Mouse (Mus musculus) cerebellum, postnatal 14 days (tissue): ENCODE measurements at regions not wholly inside any gene's neighbourhood (a gene's known extent, or its start where the extent isn't known, plus 50 kb on each side); places are given as distances from the start of the nearest gene placed in this dataset.
A peak's percentile ranks its signal among the peaks of the same experiment; 100 is the strongest.
"Not testable (repeated sequence)": the region's sequence is repeated elsewhere in the genome, so short reads cannot be mapped to it uniquely, and the experiment has no call there.

ENCODE experiments used
- DNase-seq, 2 experiments: peaks; one replicate each; pipeline ENCODE4 v3.0.0; 2021; ENCODE audit warnings: mixed read lengths in 2 of 2

DNA sequence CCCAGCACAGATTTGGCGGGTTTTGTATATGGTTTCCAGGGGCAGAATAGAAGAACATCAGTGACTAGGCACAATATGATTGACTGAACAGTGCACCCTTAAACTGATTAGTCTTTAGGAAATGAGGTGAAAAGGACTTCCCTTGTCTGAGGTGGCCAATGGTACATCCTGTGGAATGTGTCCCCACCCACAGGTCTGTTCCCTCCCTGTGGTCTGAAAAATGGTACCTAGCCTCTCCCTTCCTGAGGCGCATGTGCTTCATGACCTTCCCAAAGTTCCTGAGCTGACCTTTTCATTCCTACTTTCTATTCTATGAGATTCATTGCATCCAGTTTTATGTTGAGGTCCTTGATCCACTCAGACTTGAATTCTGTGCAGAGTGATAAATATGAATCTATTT lies 76.0 kb downstream of the Zfp97 start:
- not testable (repeated sequence) for DNase-seq

DNA sequence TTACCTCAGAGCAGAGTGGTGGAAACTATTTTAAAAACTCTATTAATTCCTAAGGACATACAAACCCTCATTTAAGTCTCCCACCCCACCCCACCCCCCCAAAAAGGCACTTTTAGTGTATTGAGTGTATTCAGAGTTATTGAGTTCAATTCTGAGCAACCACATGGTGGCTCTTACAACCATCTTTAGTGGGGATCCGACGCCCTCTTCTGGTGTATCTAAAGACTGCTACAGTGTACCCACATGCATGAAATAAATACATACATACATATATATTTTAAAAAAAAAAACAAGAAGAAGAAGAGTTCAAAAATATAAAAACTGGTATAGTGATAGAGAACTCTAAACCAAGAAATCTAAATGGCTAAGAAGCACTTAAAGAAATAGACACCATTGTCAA lies 107.9 kb downstream of the Zfp97 start:
- DNase-seq, result no peak

DNA sequence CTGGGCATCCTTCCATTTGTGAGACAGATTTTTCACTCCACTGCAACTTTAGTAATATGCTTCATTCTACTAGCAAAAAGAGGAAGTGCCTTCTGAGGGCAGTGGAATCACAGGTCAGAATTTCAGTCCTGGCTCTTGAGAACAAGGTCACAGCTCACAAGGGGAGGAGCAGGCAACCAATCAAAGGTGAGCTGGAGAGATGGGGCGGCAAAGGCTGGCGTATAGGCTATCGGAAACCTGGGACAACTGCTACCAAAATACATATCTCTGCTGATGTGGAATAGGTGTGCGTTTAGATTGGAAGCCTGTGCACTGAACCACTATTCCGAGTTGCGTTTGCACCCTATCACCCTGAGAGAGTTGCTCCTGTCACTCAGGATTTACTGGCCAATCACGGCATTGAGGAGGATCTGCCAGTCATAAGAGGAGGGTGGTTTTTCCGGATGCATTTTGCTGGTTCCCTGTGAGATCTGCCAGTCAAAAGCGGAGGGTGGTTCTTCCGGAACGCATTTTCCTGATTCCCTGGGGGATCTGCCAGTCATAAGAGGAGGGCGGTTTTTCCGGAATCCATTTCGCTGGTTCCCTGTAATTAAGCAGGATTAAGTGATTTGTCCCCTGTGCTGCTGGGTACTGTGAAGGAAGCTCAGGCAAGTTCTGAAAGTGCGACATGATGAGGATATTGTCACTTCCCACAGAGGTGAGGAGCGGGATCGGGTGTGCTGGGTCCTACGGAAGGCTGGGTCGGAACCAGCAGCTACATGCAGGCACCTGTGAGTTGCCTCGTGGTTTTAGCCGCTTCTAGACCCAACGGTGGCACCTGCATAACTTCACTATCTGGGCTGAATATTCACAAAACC lies 113.3 kb downstream of the Zfp97 start:
- DNase-seq, result peak; percentile 88 to 91

DNA sequence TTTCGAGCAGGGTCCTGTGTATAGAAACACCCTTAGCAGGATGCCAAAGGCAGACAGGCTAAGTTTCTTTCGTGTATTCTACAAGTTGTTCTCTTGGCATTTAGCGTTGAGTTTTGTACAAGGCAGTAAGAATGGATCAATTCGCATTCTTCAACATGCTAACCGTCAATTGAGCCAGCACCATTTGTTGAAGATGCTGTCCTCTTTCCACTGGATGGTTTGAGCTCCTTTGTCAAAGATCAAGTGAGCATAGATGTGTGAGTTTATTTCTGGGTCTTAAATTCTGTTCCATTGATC lies 113.9 kb downstream of the Zfp97 start:
- DNase-seq, result not testable (repeated sequence)
